Mouse (Mus musculus) right cerebral cortex, postnatal 36 days (tissue): Measurements from ENCODE around the gene Armh1.
A peak's percentile ranks its signal among the peaks of the same experiment; 100 is the strongest.
"Not testable (repeated sequence)": the region's sequence is repeated elsewhere in the genome, so short reads cannot be mapped to it uniquely, and the experiment has no call there.

Source experiments
- DNase-seq, 2 experiments: peaks; one replicate each; pipeline ENCODE4 v3.0.0; 2022; ENCODE audit warnings: low spot score in 2 of 2, mixed read lengths in 1 of 2

The Armh1 gene

GRCm38 (mm10) chr4:117221836-117222235 is 30.1 kb downstream of the Armh1 start:
- no peak for DNase-seq

GRCm38 (mm10) chr4:117220741-117221515 is 31.0 kb downstream of the Armh1 start:
- no peak for DNase-seq

- DNase-seq, result no peak
Observed at GRCm38 (mm10) chr4:117218517-117219219, 33.3 kb downstream of the Armh1 start.

DNA sequence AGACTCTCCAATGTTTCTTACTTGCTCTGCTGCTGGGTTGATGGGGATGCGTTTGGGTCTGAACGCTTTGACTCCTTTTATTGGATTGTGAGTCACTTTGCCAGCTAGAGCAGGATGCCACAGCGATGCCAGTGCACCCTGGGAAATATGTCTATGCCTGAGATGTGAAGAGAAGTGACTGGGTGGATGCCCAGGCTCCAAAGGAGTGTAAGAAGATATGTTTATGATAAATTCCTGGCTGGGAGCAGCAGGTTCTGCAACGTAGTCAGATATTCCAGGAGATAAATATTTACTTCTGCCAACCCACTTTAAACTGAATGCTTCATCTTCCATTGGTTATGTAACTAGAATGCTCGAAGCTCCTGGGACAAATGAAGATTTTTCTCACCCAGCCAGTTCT is 34.9 kb downstream of the Armh1 start:
- no peak for DNase-seq

- no peak for DNase-seq
Observed at GRCm38 (mm10) chr4:117214250-117214649, 37.7 kb downstream of the Armh1 start.

- DNase-seq, result no peak
Observed at GRCm38 (mm10) chr4:117210147-117211074, 41.5 kb downstream of the Armh1 start.

DNA sequence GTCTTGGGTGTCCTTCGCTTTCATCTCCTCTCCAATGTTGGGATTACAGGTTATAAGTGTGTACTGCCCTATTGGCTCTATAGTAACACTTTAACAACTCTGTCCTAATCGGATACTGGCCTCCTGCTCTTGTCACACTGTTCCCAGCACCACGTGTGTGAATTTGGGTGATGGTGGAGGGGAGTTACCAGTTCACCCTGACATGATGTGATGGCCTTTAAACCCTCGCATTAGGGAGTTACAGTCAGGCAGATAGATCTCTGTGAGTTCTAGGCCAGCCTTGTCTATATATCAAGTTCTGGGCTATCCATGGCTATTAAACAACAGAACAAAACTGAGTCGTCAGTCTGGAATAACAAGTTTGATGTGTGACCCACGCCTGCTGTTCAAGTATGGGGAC is 42.3 kb downstream of the Armh1 start:
- no peak for DNase-seq

- DNase-seq, result no peak
Observed at GRCm38 (mm10) chr4:117202992-117203354, 49.0 kb downstream of the Armh1 start.

DNA sequence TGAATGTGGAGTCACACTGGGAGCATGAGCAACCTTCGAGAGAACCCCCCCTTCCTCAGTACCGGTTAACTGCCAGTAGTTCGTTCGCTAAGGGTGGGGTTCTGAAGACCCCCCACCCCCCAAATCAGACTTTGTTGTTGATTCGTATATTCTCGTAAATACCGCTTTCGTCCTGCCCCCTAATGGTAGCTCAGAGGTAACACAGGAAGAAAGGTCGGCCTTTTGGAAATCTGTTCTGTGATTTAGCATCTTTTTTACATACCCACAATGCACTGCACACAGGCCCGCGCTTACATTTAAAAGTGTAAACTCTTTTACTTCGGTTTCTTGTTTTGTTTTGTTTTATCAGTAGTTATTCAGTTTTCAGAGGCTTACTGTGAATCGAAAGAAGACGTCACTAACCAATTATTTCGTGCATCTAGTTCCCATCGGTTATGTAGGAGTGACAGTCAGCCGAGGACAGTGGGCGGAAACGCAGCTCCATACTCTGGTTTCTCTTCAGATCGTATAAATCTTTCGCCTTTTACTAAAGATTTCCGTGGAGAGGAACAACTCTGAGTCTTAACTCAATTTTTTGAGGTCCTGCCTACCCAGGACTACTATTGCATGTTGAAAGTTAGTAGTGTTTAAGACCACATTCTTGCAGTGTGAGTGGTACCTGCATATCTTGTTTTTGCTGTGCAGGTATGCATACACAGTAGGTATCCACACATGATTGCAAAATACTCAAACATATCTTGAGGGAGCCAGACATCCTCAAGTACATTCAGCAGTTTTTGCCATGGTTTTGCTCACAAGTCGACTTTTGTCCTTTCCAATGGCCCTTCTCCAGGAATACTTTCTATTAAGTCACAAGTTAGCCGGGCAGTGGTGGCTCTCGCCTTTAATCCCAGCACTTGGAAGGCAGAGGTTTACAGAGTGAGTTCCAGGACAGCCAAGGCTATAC is 49.6 kb downstream of the Armh1 start:
- no peak for DNase-seq

GRCm38 (mm10) chr4:117191804-117192203 is 60.1 kb downstream of the Armh1 start:
- no peak for DNase-seq

DNA sequence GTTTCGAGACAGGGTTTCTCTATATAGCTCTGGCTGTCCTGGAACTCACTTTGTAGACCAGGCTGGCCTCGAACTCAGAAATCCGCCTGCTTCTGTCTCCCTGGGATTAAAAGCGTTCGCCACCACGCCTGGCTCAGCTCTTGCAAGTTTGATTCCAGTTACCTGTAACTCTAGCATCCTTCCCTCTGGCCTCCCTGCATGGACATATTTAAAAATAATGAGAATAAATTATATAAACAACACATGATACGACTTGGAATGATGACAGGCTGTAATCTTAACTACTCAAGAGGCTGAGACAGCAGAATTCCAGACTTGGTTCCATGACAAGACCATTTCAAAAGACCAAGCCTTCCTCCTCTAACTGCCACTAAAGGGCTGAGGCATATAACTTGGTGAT is 61.3 kb downstream of the Armh1 start:
- DNase-seq, result no peak

- no peak for DNase-seq
Observed at GRCm38 (mm10) chr4:117189856-117190543, 61.9 kb downstream of the Armh1 start.

DNA sequence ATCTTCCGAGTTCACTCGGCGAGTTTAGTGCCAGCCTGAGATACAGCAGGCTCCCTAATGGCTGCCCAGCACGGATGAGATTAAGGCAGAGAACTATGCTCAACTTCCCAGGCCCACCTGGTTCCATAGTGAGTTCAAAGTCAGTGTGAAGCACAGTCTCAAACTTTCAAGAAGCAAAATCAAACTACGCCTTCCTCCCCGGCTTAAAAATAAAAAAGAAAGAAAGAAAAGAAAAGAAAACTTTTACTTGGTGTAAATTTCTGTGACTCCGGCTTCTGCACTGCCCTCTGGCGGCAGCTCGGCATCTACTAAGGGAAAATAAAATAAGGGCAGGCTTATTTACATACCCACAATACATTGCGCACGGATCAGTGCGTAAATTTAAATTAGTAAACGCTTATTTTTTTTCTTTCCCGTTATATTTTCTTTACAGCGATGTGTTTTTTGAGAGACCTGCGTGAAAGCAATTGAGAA is 62.5 kb downstream of the Armh1 start:
- peak; percentile 62 to 71 for DNase-seq

DNA sequence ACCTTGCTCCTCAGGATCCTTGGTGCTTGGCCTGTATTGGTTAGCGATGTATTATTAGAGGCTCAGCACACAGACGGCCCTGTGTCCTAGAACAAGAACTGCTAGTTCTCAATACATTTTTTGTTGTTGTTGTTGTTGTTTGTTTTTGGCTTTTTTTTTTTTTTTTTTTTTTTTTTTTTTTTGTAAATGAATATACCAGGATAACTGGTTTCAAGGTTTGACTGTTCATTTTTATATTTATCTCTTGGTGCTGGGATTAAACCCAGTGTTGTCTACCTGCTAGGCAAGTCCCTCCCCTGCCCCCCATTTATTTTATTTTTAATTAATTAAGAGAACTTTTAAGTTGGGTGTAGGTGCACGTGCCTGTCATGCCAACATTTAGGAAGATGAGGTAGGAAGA is 63.0 kb downstream of the Armh1 start:
- no peak for DNase-seq

- not testable (repeated sequence) for DNase-seq
Observed at GRCm38 (mm10) chr4:117182759-117183096, 69.2 kb downstream of the Armh1 start.

- DNase-seq, result peak; percentile 91
Observed at GRCm38 (mm10) chr4:117181863-117182758, 69.8 kb downstream of the Armh1 start, which contains the start of gene Kif2c. Gene Kif2c, minus strand, starts transcription at chr4:117182639.

- DNase-seq, result no peak
Observed at GRCm38 (mm10) chr4:117169936-117170335, 82.0 kb downstream of the Armh1 start.
